Mouse (Mus musculus) v-Abl transformed pro-B cells (cell line): ENCODE results near the gene 5830411N06Rik.

Experiments used
- in situ Hi-C, 2 experiments: fragments of 400-800 bp; cut with MboI; formaldehyde crosslinking; loops; one replicate each; pipeline ENCODE4 v1.15.1; 2025; ENCODE audit not compliant: unreplicated experiment in 2 of 2

5830411N06Rik gene

DNA sequence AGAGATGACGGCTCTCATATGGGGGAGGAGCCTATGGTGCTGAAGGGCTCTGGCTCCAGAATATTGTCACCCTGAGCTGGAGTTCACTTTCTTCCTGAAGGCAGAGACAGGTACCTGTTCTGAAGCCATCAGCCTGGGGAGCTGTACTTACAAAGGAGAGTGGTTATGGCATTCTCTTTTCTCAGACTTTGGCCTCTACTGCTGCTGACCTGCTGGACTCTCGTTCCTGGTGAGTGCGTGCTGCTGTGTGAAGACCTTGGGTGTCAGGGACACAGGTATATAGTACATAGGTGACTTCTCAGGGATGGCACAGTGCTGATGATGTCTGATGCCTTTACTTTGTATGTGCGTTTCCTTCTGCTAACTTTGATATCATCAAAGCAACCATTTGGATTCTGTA is at the start of gene 5830411N06Rik:
TSS of gene 5830411N06Rik (plus strand) at position 69 of the 400 bp plus-strand sequence.
- in situ Hi-C loops = no loop called here

DNA sequence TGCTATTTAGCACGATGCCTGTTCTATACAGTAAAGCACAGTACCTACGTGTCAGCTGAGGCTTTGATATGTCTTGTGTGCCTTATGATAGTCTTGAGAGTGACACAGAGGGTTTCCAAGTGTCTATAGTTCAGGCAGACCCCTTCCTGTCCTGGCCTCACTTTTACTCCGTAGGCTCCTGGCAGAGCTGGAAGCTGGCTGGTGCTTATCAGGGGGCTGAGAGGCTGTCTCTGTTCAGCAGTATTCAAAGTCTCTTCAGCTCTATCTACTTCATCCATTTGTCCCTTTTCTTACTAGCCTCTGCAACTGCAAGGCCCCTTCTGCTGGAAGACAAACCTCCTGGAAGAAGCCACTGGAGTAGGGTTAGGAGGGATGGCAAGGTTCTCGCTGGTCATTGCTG is 46.0 kb upstream of the 5830411N06Rik start:
- in situ Hi-C loops = no loop called here

DNA sequence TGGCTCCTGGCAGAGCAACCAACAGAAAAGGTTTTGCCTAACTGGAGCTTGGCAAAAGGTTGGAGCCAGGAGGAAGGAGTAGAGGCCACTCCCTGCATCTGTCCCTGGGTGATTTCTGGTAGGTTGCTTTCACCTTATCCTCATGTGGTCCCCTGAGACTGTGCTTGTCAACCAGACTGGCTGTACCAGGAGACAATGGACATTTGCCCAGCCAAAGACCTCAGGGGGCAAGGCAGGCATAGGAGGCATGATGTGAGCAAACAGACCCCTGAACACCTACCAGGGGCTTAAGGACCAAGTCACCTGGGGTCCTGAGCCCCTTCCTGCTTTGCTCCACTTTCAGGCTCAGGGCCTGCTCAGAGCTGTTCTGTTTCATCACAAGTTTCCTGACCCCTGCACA is 41.2 kb upstream of the 5830411N06Rik start, which contains the start of gene Olfr524:
TSS of gene Olfr524 (minus strand) at position 101 of the 400 bp plus-strand sequence.
- in situ Hi-C loops = no loop called here

DNA sequence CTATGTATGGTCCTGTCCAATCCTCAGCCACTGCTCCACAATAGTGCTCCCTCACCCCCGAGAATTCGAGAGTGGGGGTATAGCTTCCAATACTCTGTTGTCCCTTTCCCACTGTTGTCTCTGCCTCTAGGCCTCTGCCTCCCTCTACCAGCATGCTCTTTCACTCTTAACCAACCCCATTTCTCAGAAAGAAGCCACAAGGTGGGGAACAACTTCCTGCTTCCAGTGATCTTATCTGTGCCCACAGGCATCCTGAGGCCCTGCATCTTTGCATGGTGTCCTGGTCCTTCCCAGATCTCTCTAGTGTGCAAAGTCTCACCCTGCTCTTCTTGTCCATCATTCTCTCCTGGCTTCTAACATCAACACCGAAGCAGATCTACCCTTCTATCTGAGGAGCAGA is 40.2 kb upstream of the 5830411N06Rik start:
- in situ Hi-C loops = no loop called here

DNA sequence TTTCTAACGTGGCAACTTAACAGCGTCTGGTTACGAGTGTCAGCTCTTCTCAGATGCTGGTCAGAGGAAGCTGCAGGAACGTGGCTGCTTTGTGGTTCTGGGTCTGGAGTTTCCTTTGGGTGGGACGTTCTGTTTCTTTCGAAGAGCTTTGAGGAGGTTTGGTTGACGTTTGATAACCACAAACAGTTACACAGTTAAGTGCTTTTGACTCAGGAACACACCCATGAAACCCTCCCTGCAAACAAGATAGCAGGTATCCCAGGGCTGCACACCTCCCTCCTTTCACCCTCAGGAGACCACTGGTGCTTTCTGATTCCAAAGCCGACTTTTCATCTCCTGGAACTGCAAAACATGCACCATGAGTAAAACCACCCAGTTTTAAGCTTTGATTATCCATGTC is 38.9 kb upstream of the 5830411N06Rik start:
- in situ Hi-C loops = no loop called here

DNA sequence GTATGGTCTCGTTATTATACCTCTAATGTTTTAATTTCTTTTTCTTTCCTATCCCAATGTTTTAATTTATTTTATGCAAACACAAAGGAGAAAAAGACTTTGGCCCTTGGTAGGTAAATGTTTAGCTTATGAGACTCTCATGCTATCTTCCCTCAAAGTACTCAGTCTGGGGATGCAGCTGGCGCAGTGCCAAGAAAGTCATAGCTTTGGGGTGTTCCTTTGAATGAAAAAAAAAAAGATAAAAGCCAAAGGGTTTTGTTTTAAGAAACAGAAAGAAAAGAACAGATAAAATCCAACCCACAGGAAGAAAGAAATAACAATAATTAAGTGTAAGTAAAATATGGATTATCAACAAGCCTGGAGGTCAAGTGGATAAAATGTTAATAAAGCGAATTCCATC is 38.4 kb upstream of the 5830411N06Rik start:
- in situ Hi-C loops = no loop called here

DNA sequence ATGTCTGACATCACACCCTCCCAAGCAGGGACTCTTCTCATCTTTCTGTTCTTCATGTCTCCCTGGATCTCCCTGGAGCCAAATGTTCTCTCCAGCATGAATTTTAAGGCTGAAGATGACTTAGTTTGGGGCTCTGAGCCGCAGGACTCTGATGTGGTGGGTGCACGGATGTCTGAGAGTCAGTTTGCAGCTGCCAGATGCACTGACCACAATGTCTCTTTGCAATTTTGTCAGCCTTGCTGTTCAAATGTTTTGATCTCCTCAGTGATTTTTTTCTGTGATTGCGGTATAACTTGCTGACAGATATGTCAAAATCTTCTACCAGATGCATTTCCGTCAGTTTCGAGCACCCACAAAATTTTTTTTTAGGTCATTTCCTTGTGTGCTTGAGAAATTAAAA is 33.2 kb upstream of the 5830411N06Rik start:
- in situ Hi-C loops = no loop called here

DNA sequence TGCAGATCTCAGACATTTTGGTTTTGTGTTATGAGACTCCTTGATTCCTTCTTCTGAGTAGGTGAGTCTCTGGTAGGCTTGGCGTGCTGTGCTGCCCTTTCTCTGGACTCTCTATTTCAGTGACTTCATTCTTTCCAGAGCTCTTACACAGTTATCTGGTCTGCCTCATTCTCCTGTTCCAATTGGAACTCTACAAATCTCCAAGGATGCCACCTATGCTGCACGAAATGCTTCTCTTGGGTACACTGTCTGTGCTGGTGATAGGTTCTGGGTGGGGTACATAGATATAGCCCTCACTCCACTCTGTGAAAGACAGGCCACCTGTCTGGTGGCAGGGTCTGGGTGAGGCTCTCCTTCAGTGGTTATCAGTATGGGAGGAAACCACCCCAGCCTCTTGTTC is 29.1 kb upstream of the 5830411N06Rik start, which contains the start of gene Cd163l1:
TSS of gene Cd163l1 (plus strand) at position 301 of the 400 bp plus-strand sequence.
- in situ Hi-C loops = no loop called here

DNA sequence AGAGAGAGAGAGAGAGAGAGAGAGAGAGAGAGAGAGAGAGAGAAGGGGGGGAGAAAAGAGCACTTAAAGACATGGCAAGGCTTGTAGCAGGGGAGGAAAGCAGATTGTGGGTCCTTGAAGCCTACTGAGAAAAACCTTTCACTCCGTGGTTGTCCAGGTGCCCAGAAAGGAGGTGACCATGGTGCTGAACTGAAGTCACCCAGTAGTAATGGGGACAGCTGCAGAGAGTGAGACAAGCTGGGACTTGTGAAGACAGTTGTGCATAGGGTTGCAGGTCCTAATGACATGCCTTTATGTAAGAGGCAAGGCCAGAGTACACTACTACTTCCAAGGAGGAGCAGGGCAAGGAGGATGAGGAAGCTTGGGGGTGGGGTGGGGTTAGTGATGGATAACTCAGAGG is 27.8 kb upstream of the 5830411N06Rik start:
- in situ Hi-C loops = no loop called here

DNA sequence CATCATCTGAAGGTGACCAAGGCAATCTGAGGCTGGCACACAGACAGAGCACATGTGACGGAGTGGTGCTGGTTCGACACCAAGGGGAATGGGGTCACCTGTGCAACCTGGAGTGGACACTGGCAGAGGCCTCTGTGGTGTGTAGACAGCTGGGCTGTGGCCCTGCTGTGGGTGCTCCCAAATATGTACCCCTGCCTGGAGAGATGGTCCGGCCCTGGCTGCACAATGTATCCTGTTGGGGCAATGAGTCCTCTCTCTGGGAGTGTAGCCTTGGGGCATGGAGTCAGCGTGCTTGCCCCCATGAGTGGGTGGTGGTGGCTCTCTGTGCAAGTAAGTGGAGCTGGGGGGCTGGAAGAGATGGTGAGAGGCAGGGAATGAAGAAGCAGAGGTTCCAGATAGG is 26.7 kb upstream of the 5830411N06Rik start:
- in situ Hi-C loops = no loop called here

DNA sequence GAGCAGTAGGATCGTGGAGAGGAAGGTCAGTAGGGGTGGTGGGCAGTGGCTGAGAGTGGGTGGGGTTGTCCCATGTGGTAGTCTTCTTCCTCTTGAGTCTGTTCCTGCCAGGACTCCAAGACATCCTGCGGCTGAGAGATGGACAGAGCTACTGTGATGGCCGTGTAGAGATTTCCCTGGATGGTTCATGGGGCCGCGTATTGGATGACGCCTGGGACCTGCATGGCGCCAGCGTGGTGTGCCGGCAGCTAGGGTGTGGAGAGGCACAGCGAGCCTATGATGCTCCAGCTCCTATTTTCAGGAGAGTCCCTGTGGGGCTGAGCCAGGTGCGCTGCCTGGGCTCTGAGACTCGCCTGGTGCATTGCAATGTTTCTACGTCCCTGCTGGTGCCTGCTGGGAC is 22.9 kb upstream of the 5830411N06Rik start:
- in situ Hi-C loops = no loop called here

DNA sequence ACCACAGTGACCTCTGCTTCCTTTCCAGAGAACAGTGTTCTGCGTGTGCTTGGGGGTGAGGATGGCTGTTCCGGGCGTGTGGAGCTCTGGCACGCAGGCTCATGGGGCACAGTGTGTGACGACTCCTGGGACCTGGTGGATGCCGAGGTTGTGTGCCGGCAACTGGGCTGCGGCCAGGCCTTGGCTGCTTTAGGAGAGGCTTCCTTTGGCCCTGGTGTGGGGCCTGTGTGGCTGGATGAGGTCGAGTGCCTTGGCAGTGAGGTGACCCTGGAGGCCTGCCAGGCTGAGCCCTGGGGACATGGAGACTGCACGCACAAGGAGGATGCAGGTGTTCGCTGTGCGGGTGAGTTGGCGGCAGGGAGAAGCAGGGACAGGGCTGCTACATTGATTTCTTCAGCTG is 18.6 kb upstream of the 5830411N06Rik start:
- in situ Hi-C loops = no loop called here

DNA sequence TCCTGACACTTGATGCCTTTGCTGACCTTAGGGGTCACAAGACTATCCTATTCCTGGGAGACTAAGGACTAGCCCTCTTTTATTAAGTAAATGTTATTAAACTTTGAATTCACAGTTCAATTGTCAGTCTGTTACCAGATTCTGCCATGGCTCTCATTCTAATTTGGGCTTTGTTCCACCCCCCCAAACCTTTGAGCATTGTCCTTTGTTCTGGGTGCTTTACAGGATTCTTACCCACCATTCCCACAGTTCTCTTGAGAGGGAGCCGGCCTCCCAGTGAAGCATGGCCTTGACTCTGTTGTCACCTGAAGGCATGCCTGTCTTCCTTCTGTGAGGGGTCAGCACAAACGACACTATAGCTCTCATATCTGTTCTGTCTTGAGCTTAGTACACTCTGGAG is 16.1 kb upstream of the 5830411N06Rik start:
- in situ Hi-C loops = no loop called here

DNA sequence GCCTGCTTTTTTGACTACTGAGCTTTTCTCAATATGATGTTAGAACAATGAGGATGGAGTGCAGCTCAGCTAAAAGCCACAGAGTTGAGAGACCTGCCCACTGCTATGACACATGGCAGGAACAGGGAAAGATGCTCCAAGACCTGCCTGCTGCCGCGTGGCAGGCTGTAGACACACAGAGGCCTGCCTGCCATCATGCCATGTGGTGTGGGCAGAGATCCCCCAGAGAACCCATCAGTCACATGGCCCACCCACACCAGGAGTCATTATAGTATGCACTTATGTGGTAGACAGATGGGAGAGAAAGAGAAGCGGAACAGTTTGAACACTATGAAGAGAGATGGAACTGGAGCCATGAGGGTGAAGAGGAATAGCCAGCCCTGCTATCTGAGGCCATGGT is 13.4 kb upstream of the 5830411N06Rik start:
- in situ Hi-C loops = no loop called here

DNA sequence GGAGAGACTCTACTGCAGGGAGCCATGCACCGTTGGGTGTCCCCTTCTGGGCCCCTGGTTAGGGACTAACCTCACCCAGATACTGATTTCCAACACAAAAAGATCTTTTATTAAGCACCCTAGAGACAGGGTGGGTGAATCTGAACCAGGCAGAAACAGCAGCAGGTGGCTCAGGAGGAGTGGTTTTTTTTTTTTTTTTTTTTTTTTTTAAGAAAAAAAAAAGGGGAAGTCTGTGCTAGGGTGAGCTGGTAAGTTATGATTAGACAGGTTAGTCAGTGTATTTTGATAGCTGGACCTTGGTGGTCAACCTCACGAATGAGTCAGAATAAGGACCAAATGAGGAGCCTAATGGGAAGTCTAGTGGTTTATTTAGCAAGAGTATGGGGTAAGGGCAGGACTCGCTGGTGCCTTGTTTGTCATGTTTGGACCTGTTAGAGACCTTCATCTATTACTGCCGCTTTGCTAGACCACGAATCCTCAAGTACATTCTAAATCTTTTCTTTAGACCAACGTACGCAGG is 6.8 kb downstream of the 5830411N06Rik start:
- in situ Hi-C loops = no loop called here

DNA sequence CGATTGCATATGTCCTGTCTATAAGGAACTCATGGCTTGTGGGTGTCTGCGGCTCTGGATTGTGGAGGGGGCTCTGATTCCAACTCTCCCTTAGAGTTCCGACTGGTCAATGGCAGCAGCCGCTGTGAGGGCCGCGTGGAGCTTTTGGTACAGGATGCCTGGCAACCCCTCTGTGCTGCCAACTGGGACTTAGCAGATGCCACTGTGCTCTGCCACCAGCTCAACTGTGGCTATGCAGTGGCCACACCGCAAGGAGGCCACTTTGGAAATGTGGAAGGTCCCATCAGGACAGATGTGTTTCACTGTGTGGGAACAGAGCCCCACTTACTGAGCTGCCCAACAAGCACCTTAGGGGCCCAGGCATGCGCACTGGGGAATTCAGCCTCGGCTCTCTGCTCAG is 48.7 kb downstream of the 5830411N06Rik start:
- in situ Hi-C loops = no loop called here

DNA sequence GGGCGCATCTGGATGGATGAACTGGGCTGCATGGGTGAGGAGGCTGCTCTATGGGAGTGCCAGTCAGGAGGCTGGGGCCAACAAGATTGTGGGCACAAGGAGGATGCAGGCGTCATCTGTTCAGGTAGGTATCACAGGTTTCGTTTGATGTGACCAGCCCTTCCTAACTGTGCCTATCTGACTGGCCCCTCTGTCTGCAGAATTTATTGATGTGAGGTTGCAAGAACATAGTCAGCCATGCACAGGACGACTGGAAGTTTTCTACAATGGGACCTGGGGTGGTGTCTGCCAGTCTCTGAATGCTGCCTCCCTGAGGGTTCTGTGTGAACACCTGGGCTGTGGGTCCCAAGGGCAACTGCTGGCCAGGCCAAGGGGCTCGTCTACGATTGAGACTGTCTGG is 49.8 kb downstream of the 5830411N06Rik start:
- in situ Hi-C loops = no loop called here

DNA sequence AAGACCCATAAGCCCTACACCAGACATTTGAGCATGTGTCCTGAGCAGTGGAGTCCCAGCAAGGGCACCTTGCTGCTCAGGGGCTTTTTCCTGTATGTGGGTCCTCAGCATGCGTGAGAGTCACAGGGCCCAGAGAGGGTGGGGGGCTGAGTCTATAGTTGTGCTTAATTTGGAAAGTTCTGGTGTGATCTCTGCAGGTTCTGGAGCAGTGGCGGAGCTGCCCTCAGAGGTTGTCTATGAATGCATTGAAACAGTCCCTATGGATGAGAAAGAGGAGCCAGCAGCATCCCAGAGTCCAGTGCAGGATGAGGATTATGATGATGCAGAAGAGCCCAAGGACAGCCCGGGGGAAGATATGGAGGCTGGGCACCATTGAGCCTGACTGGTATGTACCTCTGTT is 52.3 kb downstream of the 5830411N06Rik start:
- in situ Hi-C loops = no loop called here

DNA sequence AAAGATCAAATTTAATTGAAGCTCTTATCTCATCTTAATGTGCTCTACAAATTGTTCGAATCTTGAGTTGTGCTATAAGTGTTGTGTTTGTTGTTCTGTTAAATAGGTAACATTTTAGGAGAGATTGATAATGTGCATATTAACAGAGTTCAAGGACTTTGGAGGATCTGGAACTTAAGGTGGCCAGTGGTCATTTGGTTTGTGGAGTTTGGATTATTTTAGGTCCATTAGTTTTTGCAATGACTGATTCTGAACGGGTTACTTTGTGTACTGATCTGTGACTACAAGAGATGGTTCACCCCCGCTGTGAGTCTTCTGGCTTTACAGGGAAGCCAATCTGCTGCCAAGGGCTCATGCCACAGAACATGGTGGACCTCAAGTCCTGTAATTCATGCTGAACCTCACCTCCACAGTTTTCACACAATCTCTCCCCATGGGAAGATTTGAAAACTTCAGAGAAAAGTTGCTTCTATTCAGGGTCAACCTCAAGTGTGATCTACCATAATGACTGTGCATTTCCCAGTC is 72.8 kb downstream of the 5830411N06Rik start:
- in situ Hi-C loops = no loop called here

DNA sequence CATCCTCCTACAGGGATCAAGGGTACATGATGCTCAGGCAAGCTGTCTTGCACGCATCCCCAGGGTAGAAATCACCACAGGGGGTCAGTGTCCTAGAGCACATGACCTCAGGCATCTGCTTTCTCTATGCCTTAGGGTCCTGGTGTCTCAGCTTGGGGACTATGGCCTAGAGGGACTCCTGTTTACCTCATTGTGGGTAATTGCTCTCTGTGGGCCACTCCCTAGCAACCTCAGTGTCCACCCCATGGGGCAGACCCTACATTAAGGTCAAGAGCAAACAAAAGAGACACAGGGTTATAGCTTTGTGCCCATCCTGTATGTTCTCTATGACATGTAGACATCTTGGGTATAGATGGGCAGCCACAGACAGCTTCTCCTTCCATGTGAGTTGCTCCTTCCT is 73.5 kb downstream of the 5830411N06Rik start, which contains the start of gene Olfr525:
TSS of gene Olfr525 (plus strand) at position 301 of the 400 bp plus-strand sequence.
- in situ Hi-C loops = no loop called here

DNA sequence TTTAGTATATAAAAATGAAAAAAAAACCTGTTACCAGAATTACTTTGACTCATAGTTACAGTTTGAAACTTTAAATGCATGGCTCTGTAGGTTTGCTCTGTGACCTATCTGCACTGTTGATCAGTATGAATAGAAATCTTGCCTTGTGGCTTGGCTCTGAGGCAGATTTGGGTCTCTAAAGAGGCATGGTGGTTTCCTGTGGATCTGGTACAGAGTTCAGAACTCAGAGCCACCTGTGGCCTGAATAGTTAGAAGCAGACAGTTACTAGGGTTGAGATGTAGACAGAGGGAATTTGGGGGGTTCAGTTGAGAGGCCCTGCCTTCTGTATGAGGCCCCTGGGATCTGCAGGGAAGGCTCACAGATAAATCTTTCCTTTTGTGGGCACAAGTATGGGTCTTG is 74.1 kb downstream of the 5830411N06Rik start:
- in situ Hi-C loops = no loop called here

DNA sequence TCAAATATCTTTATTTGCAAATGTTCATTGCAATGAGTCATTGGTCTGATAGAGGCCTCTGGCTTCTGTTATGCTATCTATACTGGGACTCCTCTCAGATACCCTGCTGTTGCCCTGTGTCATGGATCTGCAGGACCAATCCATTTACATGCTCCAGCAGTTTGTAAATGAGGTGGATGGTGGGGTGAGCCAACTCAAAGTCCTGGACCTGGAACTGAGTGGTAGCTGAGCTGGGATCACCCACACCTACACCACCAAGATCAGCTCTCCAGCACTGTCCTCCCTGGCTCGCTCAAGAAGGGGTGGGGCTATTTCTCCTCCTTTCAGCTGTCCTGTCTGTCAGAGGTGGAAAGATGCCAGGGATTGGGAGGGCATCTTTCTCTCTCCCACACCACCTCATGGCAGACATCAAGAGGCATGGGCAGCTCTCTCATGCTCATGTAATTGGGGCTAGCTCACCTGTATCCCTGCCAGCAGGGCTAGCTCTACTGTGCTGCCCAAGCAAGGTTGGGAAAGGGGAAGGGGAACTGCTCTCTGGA is 82.8 kb downstream of the 5830411N06Rik start:
- in situ Hi-C loops = no loop called here
